Mouse (Mus musculus) erythroblast, embryonic 14.5 days (primary cell): ENCODE results near the gene Gm20937. TPM values are rescaled to one million over a fixed set of nuclear protein-coding genes. Genes with fewer than 3 reads are reported as not detected.
"Not testable (repeated sequence)": the region's sequence is repeated elsewhere in the genome, so short reads cannot be mapped to it uniquely, and the experiment has no call there.

Experiments
- H3K27me3 ChIP-seq: 2 replicates; pipeline ENCODE4 v1.6.1; 2012; ENCODE audit warnings: inconsistent platforms; ENCODE audit not compliant: control insufficient read depth
- H3K36me3 ChIP-seq: 2 replicates; pipeline ENCODE4 v1.6.1; 2012; ENCODE audit warnings: mild to moderate bottlenecking, inconsistent platforms; ENCODE audit not compliant: control insufficient read depth
- H3K4me1 ChIP-seq: 2 replicates; pipeline ENCODE4 v1.6.1; 2012; ENCODE audit warnings: inconsistent platforms; ENCODE audit not compliant: control insufficient read depth
- H3K4me3 ChIP-seq: replicated peaks from 2 replicates; pipeline ENCODE3; 2012; ENCODE audit warnings: moderate library complexity, mild to moderate bottlenecking, inconsistent platforms
- H3K9me3 ChIP-seq: 2 replicates; pipeline ENCODE4 v1.6.1; 2012; ENCODE audit warnings: low read length, inconsistent platforms, mixed read lengths; ENCODE audit not compliant: control insufficient read depth
- polyA plus RNA-seq: library from polyadenylated mRNA; stranded (reverse); fragments of >175 nt; gene quantifications from 2 replicates; pipeline ENCODE4 v1.2.3, GENCODE M21; 2012

Gm20937 gene
- polyA plus RNA-seq: not detected in 2 replicates

GRCm38 (mm10) chrY:68294798-68295197 lies at the start of gene Gm20937:
Gene Gm20937, minus strand, starts transcription at chrY:68294898.
- H3K4me3 ChIP-seq, H3K9me3 ChIP-seq, H3K27me3 ChIP-seq, H3K4me1 ChIP-seq, H3K36me3 ChIP-seq: not testable (repeated sequence)

Other genes with a start within 250 kb of the Gm20937 start
- not detected in 2 replicates for gene Gm20816, start 243.1 kb upstream of the Gm20937 start, polyA plus RNA-seq